Mouse (Mus musculus) hindbrain, embryonic 11.5 days (tissue): ENCODE results near the gene Fam71e1. TPM values are rescaled to one million over a fixed set of nuclear protein-coding genes. Genes with fewer than 3 reads are reported as not detected.

ENCODE experiments used
- ATAC-seq: fragments of 200-750 bp; cut with Nextera tagmentation; 2 replicates; pipeline ENCODE4 v1.8.0; 2017; ENCODE audit warnings: mild to moderate bottlenecking, moderate TSS enrichment, moderate library complexity; ENCODE audit not compliant: low FRiP score
- DNase-seq: peaks from one replicate; pipeline ENCODE4 v3.0.0-alpha.2; 2015; ENCODE audit warnings: low spot score
- H3K27ac ChIP-seq: fragments of 300-500 bp; sonication (generic); 2 replicates; pipeline ENCODE4 v1.5.1; 2014; ENCODE audit warnings: mild to moderate bottlenecking, low read depth, low read length
- H3K27me3 ChIP-seq: fragments of 300-500 bp; sonication (generic); 2 replicates; pipeline ENCODE4 v1.6.1; 2014; ENCODE audit warnings: mild to moderate bottlenecking, low read length, moderate library complexity, mixed read lengths; ENCODE audit not compliant: control insufficient read depth, insufficient read depth
- H3K36me3 ChIP-seq: fragments of 300-500 bp; sonication (generic); 2 replicates; pipeline ENCODE4 v1.6.1; 2014; ENCODE audit warnings: mild to moderate bottlenecking, low read length, moderate library complexity, mixed read lengths; ENCODE audit not compliant: control insufficient read depth, insufficient read depth
- H3K4me1 ChIP-seq: fragments of 300-500 bp; sonication (generic); replicated peaks from 2 replicates; pipeline ENCODE4 v1.6.1; 2014; ENCODE audit warnings: low read length, mixed read lengths; ENCODE audit not compliant: control insufficient read depth, insufficient read depth
- H3K4me2 ChIP-seq: fragments of 300-500 bp; sonication (generic); replicated peaks from 2 replicates; pipeline ENCODE4 v1.6.1; 2014; ENCODE audit warnings: mild to moderate bottlenecking, low read depth, low read length
- H3K4me3 ChIP-seq: fragments of 300-500 bp; sonication (generic); 2 replicates; pipeline ENCODE4 v1.5.1; 2014; ENCODE audit warnings: low read depth, low read length
- H3K9ac ChIP-seq: fragments of 300-500 bp; sonication (generic); 2 replicates; pipeline ENCODE4 v1.6.1; 2014; ENCODE audit warnings: low read depth, low read length
- H3K9me3 ChIP-seq: fragments of 300-500 bp; sonication (generic); 2 replicates; pipeline ENCODE4 v1.6.1; 2016; ENCODE audit warnings: low read length; ENCODE audit not compliant: control insufficient read depth
- WGBS: fragments of 180-500 bp; shearing (Covaris S2); extraction: QIAGEN DNeasy Blood & Tissue Kit; methylation state at CpG from one replicate; pipeline ENCODE4 v1.1.7; 2014; 5-methylcytosine and 5-hydroxymethylcytosine counted together
- polyA plus RNA-seq: library from polyadenylated mRNA; unstranded; fragments of >200 nt; fragmentation: Nextera tagmentation; extraction: Ambion mirVana; gene quantifications from 2 replicates; pipeline ENCODE4 v1.2.1, GENCODE M21; 2014

Fam71e1 gene
- polyA plus RNA-seq, 1 experiment from 2014 or later: 20.6 TPM

DNA sequence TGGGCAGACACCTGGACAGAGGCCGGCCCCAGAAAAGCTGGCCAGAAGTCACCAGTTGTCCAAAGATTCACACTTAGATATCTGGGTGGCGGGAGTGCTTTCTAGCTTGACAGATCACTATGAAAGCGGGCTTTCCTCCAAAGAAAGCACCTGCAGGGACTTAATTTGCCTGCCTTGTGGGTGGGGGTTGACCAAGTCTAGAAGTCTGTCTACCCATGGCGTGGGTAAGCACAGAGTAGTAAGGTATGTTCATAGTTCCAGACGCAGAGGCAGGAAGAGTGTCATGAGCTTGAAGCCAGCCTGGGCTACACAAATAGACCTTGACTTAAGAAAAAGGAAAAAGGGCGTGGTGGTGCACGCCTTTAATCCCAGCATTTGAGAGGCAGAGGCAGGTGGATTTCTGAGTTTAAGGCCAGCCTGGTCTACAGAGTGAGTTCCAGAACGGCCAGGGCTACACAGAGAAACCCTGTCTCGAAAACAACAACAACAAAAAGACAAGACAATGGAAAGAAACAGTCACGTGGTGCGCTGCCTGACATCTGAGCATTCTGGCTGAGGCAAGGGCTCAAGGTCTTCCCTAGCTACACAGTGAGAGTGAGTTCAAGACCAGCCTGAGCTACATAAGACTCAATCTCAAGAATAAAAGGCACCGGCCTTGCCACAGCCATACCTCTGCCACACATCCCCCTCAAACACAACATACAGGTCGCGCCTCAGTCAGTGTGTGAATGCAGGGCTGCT lies 30.2 kb downstream of the Fam71e1 start:
- Histone ChIP-seq H3K4me1 (peaks cover 4% of the 10 kb centered on the region), H3K4me3 (no peak overlapping the region), H3K27ac (no peak overlapping the region), H3K4me2 (no peak overlapping the region), H3K9me3 (no peaks in the 10 kb centered on the region), H3K27me3 (peaks cover 37% of the 10 kb centered on the region), H3K36me3 (no peaks in the 10 kb centered on the region), H3K9ac (no peak overlapping the region)
- no peak for ATAC-seq
- DNase-seq: no peak
- 89% methylated on average over 14 of the region's 14 CpGs for WGBS

DNA sequence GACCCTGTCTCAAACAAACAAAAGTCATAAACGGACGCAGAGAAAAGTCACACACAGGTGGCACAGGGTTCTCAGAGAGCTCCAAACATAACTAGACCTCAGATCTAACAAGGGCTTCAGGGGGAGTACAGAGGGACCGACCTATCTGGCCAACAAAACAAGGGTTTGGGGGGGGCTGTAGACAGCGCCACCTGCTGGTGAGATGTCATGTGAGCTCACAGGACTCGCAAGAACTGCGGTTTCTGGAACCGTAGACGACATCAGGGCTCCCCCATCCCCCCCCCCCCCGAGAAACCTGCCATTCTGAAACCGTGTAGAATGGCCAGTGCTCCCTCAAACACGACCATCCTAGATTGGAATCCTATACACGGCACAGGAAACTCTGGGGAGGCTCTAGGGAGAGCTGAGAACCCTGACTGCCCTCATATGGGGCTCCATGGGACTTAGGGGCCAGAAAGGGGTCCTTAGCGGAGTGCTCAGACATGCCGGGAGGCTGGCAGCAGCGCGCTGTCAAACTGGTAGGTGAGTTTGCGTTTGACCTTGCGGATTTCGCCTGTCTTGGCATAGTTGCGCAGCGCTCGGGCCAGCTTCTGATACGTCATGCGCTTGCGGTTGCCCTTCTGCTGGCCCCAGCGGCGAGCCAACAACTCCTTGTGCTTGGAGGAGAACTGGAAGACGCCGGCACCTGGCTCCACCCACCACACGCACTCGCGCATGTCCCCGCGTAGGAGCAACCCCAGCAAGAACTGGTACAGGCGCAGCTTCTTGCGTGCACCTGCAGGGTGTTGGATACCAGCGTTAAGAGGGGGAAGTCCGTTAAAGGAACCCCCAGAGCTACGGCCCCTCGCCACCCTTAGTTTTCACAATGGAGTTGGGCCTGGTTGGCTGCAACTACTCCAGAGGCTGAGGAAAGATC lies 31.4 kb downstream of the Fam71e1 start:
- H3K9me3 ChIP-seq: no peaks in the 10 kb centered on the region
- H3K27ac ChIP-seq: no peak overlapping the region
- WGBS: 6% methylated on average over 40 of the region's 40 CpGs
- ATAC-seq (no peak), DNase-seq (peak; percentile 80)
- H3K4me2 ChIP-seq: peak overlapping the region; percentile 70
- H3K4me3 ChIP-seq: peak overlapping the region; percentile 26
- H3K27me3 ChIP-seq: peaks cover 29% of the 10 kb centered on the region
- no peaks in the 10 kb centered on the region for H3K36me3 ChIP-seq
- peak overlapping the region; percentile 49 for H3K9ac ChIP-seq
- H3K4me1 ChIP-seq: peaks cover 4% of the 10 kb centered on the region; the same call in 1 of the 2 replicates

- DNase-seq: no peak
- H3K27me3 ChIP-seq: peaks cover 16% of the 10 kb centered on the region
- no peak for ATAC-seq
- no peaks in the 10 kb centered on the region for H3K9me3 ChIP-seq
- H3K36me3 ChIP-seq: 0 out of 2 replicates have a peak, but pooled peaks cover 2% of the 10 kb centered on the region
- peaks cover 4% of the 10 kb centered on the region; the same call in 1 of the 2 replicates for H3K4me1 ChIP-seq
- H3K4me2 ChIP-seq: no peak overlapping the region
- no peak overlapping the region for H3K27ac ChIP-seq
- whole genome bisulfite sequencing: 60% methylated on average over 5 of the region's 5 CpGs
- no peak overlapping the region for H3K4me3 ChIP-seq
- H3K9ac ChIP-seq: no peak overlapping the region
These were observed 33.1 kb downstream of the Fam71e1 start for GRCm38 (mm10) chr7:44529518-44529917.

GRCm38 (mm10) chr7:44530507-44530906 lies 34.1 kb downstream of the Fam71e1 start:
- no peak overlapping the region for H3K9ac ChIP-seq
- H3K4me1 ChIP-seq: peaks cover 4% of the 10 kb centered on the region; the same call in 1 of the 2 replicates
- 91% methylated on average over 3 of the region's 3 CpGs for WGBS
- no peak overlapping the region for H3K4me3 ChIP-seq
- no peak overlapping the region for H3K4me2 ChIP-seq
- no peaks in the 10 kb centered on the region for H3K9me3 ChIP-seq
- peaks cover 8% of the 10 kb centered on the region for H3K27me3 ChIP-seq
- H3K36me3 ChIP-seq: 0 out of 2 replicates have a peak, but pooled peaks cover 2% of the 10 kb centered on the region
- H3K27ac ChIP-seq: no peak overlapping the region
- DNase-seq (no peak), ATAC-seq (no peak)

GRCm38 (mm10) chr7:44531207-44531606 lies 34.8 kb downstream of the Fam71e1 start:
- Histone ChIP-seq H3K9ac (no peak overlapping the region), H3K9me3 (no peaks in the 10 kb centered on the region), H3K4me2 (no peak overlapping the region), H3K27me3 (peaks cover 6% of the 10 kb centered on the region; the same call in 1 of the 2 replicates), H3K4me3 (no peak overlapping the region), H3K36me3 (0 out of 2 replicates have a peak, but pooled peaks cover 2% of the 10 kb centered on the region), H3K27ac (no peak overlapping the region), H3K4me1 (peaks cover 4% of the 10 kb centered on the region; the same call in 1 of the 2 replicates)
- 51% methylated on average over 4 of the region's 5 CpGs for WGBS
- ATAC-seq (no peak), DNase-seq (no peak)

DNA sequence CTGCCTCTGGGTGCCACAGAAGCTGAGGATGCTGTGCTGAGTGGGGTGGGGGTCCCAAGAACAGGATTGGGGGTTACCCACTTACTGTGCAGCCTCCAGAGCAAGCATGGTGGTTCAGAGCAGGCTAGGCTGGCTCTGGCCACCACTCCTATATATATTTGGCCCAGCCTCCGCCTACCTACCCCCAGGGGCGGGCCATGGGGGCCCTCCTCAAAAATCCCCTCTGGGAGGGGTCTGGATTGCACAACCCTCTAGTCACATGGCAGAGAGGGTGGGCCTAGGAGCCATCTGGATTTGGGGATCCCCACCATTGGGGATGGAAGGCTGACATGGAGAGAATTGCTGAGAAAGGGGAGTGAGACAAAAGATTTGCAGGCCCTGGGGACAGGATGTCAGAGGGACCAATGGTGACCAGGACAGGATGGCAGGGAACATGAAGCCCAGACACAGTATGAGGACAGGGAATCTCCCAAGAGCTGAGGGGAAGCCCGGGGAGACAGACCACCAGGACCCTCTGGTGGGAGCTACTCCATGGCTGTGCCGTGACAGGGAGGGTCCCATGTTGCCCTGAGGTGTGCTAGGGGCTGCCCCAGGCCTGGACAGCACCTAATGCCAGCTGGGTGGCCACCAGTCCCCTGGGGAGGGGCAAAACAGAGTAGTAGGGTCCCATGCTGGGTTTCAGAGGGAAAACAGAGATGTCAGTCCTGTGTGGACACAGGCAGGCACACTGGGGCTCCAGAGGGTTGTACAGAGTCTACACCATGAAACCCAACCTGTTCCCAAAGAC lies 35.8 kb downstream of the Fam71e1 start, which contains the start of gene Spib:
Gene Spib, minus strand, starts transcription at position 126 of the 787 bp plus-strand sequence.
- WGBS: 81% methylated on average over 4 of the region's 4 CpGs
- Histone ChIP-seq H3K9ac (no peak within 1 kb of the TSS), H3K27ac (no peak within 1 kb of the TSS), H3K4me2 (no peak within 1 kb of the TSS), H3K9me3 (no peaks in the 10 kb centered on the region), H3K4me3 (no peak within 1 kb of the TSS), H3K36me3 (0 out of 2 replicates have a peak, but pooled peaks cover 2% of the 10 kb centered on the region), H3K27me3 (peaks cover 6% of the 10 kb centered on the region; the same call in 1 of the 2 replicates), H3K4me1 (peaks cover 4% of the 10 kb centered on the region; the same call in 1 of the 2 replicates)
- ATAC-seq (no peak), DNase-seq (no peak)

DNA sequence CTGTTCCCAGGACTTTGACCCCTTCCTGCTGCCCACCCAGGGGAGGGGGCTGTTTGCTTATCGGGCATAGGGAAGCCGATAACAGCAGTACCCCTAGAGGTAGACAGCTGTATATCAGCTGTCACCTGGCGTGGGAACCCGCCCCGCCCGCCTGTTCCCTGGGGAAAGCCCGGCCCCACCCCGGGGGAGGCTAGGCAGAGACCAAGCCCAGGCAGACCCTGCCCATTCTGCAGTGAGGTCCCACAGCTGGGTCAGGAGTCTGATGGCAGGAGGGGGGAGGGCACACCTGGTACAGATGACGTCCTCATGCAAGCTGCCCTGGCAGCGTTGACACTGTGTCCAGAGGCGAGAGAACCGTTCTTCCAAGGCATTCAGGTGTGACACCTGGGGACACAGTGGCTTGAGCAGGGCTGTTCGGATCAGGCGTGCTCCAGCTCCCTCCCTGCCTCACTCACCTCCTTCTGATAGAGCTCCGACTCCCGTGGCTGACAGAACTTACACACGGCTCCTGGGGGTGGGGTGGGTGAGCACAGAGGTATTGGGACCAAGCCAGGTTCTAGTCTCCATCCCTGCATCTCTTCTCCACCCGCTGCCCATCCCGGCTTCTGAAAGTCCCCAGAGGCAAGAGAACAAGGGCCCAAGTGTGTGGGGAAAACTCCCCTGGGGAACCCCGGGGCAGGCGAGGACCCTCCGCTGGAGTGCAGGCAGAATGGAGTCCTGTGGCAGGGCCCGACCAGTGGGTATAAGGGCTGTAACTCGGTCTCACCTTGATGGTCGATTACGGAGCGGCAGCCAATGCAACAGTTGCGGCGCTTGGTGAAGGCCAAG lies 36.8 kb downstream of the Fam71e1 start:
- Histone ChIP-seq H3K36me3 (0 out of 2 replicates have a peak, but pooled peaks cover 7% of the 10 kb centered on the region), H3K9me3 (no peaks in the 10 kb centered on the region)

More for the DNA sequence above, 36.8 kb downstream of the Fam71e1 start:
- no peak overlapping the region for H3K9ac ChIP-seq
- ATAC-seq: no peak
- 88% methylated on average over 29 of the region's 29 CpGs for WGBS
- H3K4me2 ChIP-seq: no peak overlapping the region
- no peaks in the 10 kb centered on the region; the same call in 1 of the 2 replicates for H3K4me1 ChIP-seq
- no peak overlapping the region for H3K27ac ChIP-seq
- H3K27me3 ChIP-seq: peaks cover 3% of the 10 kb centered on the region; the same call in 1 of the 2 replicates
- no peak for DNase-seq
- H3K4me3 ChIP-seq: no peak overlapping the region
